Mouse (Mus musculus) left cerebral cortex, adult 2 months (tissue): ENCODE measurements around the gene Npr3. TPM values are rescaled to one million over a fixed set of nuclear protein-coding genes. Genes with fewer than 3 reads are reported as not detected.

ENCODE experiments used
- DNase-seq, 2 experiments: peaks; one replicate each; pipeline ENCODE4 v3.0.0; 2021 to 2022; ENCODE audit warnings: low spot score in 2 of 2, mixed read lengths in 1 of 2; ENCODE audit errors: extremely low spot score in 1 of 2
- H3K27ac ChIP-seq: fragments of 200-600 bp; 2 replicates; pipeline ENCODE4 v1.8.1; 2022
- H3K4me3 ChIP-seq: fragments of 200-600 bp; 2 replicates; pipeline ENCODE4 v1.8.1; 2022
- CTCF ChIP-seq: fragments of 200-600 bp; IDR thresholded peaks from 2 replicates; pipeline ENCODE4 v1.8.1; 2022; ENCODE audit warnings: antibody characterized with exemption, mild to moderate bottlenecking, moderate library complexity
- intact Hi-C: fragments of 180-260 bp; cut with DNase I; formaldehyde crosslinking; loops from one replicate; pipeline ENCODE4 v1.15.1; 2025
- total RNA-seq, 2 experiments: library from RNA; stranded (reverse); gene quantifications; 2 replicates each; pipeline ENCODE4 v1.2.3; 2021

Gene Npr3
- total RNA-seq, 2 experiments from 2014 or later = 14.7 to 17.0 TPM

DNA sequence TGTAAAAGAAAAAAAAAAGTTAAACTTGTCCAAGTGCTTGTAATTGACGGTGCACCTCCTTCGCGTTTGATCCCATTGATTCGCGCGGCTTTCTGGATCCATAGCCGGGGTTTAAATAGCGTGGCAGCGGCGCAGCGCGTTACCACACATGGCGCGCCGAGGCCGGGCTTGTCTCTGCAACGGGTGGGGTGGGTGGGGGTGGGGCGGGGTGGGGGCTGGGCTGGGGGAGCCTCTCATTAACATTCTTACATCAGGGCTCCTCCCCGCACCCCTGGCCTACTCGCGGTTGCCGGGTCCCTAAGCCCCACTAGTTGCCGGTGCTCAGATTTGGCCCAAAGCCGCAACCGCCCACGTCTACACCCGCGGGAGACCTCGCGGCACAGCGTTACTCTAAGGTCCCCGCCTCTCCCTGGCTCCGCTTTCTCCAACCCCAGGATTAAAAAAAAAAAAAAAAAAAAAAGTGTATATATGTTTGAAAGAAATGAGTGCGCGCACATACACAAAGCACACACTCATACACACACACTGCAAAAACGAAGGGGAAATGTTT lies 991 bp downstream of the Npr3 start:
- DNase-seq = no peak

GRCm38 (mm10) chr15:11904848-11905672 lies 2.0 kb downstream of the Npr3 start:
- TF ChIP-seq CTCF = no peak
- intact Hi-C loops = no loop called here
- peak overlapping the region; percentile 58 for H3K4me3 ChIP-seq
- DNase-seq = peak; percentile 26 to 36
- H3K27ac ChIP-seq = peak overlapping the region; percentile 71

More for the DNA sequence above, 991 bp downstream of the Npr3 start:
- TF ChIP-seq CTCF = no peak
- intact Hi-C loops = loop anchor here (2.0 kb wide), 3 partner anchors 43 to 499 kb away; no protein-coding TSS in a partner anchor
- H3K27ac ChIP-seq = peak overlapping the region; percentile 45; the same call in 1 of the 2 replicates
- H3K4me3 ChIP-seq = peak overlapping the region; percentile 58

GRCm38 (mm10) chr15:11904043-11904847 lies 2.8 kb downstream of the Npr3 start:
- DNase-seq = peak in 1 of 2 experiments; percentile 50
- H3K4me3 ChIP-seq = peak overlapping the region; percentile 58
- peak overlapping the region; percentile 71 for H3K27ac ChIP-seq
- intact Hi-C loops = no loop called here
- TF ChIP-seq CTCF = no peak; the same call in 1 of the 2 replicates

DNA sequence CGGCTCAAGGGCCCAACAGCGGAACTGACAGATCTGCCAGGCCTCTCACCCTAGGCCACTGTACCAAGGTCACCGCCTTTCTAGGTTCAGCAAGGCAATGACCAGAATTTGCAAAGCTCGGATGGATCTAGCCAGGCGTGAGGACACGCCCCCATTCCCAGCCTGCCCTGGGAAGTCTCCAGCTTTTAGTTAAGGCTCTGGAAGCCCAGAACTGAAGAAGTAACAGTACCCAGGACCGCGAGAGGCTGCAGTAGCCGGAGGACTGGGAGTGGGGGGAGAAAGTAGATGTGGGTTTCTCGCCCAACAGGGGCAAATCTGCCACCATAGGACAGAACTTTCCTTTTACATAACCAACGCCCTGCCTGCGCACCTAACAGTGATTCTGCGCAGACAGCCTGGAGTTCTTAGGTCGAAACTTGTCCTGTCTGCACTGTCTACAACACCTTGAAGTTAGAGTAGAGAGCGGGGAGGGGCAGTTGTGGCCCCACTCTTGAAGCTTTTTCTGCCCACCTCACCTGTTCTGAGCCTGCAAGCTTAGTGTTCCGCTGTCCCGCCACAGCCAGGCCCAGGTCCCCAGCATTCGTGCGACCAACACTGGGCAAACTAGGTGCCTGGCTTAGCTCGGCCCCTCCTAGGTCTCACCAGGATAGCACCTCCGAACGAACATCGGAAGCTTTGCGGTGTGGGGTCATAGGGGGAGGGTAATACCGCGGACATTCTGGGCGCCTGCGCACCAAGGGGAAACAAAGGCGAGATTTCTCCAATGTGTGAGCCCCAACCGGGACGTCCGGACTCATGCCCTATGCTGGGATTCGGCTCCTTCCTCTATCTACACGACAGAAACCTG lies 3.7 kb downstream of the Npr3 start:
- Histone ChIP-seq H3K27ac (peak overlapping the region; percentile 71), H3K4me3 (peak overlapping the region; percentile 58)
- DNase-seq = peak in 1 of 2 experiments; percentile 29
- intact Hi-C loops = no loop called here
- no peak for TF ChIP-seq CTCF

GRCm38 (mm10) chr15:11897617-11898016 lies 9.5 kb downstream of the Npr3 start:
- no peak for DNase-seq
- no peak for TF ChIP-seq CTCF
- intact Hi-C loops = no loop called here
- Histone ChIP-seq H3K27ac (no peak overlapping the region), H3K4me3 (no peak overlapping the region)

- intact Hi-C loops = no loop called here
- DNase-seq = no peak
- TF ChIP-seq CTCF = no peak
Measured at GRCm38 (mm10) chr15:11897162-11897561, 9.9 kb downstream of the Npr3 start.

GRCm38 (mm10) chr15:11893969-11894368 lies 13.1 kb downstream of the Npr3 start:
- DNase-seq = no peak
- Histone ChIP-seq H3K4me3 (no peak overlapping the region), H3K27ac (no peak overlapping the region)
- TF ChIP-seq CTCF = no peak
- intact Hi-C loops = no loop called here

More at GRCm38 (mm10) chr15:11897162-11897561, 9.9 kb downstream of the Npr3 start:
- no peak overlapping the region for H3K4me3 ChIP-seq
- no peak overlapping the region for H3K27ac ChIP-seq

GRCm38 (mm10) chr15:11891395-11891794 lies 15.7 kb downstream of the Npr3 start:
- DNase-seq = no peak
- no peak overlapping the region for H3K4me3 ChIP-seq
- intact Hi-C loops = no loop called here
- TF ChIP-seq CTCF = peak; percentile 35
- H3K27ac ChIP-seq = no peak overlapping the region

DNA sequence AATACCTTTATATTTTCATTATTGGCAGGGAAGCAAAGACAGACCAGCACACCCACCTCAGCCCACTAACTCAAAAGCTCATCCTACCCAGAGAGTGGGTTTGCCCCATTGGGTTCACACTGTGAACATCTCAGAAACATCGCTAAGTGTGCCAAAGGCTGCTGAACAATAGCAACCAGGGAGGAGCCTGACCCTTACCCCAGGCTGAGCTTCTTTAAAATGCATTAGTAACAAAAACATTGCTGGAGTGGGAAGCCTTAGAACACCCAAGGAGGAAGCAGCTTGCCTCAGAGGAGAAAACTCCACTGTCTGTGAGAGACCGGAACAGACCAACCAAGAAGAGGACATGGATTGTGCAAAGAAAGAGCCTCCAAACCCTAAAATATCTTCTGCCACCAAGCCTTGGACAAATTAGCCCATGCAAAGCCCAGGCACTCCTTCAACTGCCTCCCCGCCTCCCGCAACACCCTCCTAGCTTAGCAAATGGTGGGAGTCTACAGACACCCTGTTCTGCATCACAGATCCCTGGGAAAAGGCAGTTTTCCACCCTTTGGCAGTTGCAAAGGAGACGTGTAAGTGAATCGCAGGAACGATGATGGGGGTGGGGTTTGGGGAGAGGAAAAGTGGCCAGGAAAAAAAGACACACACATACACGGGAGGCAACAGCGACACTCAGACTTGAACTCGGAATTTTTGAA lies 24.4 kb downstream of the Npr3 start:
- Histone ChIP-seq H3K27ac (peak overlapping the region; percentile 32), H3K4me3 (no peak overlapping the region)
- intact Hi-C loops = no loop called here
- peak in 1 of 2 experiments; percentile 33 for DNase-seq
- TF ChIP-seq CTCF = no peak

DNA sequence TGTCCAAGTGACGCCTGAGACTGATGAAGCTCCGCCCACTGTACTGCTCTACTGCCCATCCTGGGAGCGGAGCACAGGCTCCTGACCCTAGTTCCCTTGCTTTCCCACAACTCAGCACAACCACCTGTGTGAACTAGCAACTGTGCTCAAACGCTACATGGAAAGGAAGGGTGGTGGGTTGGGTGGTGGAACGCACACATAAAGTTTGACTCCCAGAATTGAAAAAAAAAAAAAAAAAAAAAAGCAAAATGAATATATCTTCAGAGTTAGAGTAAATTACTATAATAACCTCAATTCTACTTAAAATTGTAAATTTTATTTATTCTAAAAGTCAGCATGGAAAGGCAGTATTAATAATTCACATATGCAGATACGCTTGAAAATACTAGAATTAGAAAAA lies 25.3 kb downstream of the Npr3 start:
- intact Hi-C loops = no loop called here
- H3K27ac ChIP-seq = no peak overlapping the region
- TF ChIP-seq CTCF = no peak
- no peak for DNase-seq
- H3K4me3 ChIP-seq = no peak overlapping the region

GRCm38 (mm10) chr15:11878334-11878733 lies 28.8 kb downstream of the Npr3 start:
- Histone ChIP-seq H3K4me3 (no peak overlapping the region), H3K27ac (no peak overlapping the region)
- no peak for TF ChIP-seq CTCF
- DNase-seq = no peak
- intact Hi-C loops = no loop called here
